Mouse (Mus musculus): ENCODE data around the gene Surf4. TPM values are rescaled to one million over a fixed set of nuclear protein-coding genes. Genes with fewer than 3 reads are reported as not detected.

Surf4 gene
- 105 and 127 TPM in 2 replicates for total RNA-seq (2023)

GRCm38 (mm10) chr2:26933304-26934055, at the start of gene Surf4, which contains the start of gene Stkld1:
Gene Surf4 (minus strand): TSS chr2:26933928.
Gene Stkld1 (plus strand): TSS chr2:26934047.

GRCm38 (mm10) chr2:26973116-26973515, 39.4 kb upstream of the Surf4 start, which contains the start of gene Adamts13:
Gene Adamts13 (plus strand): TSS chr2:26973416.

GRCm38 (mm10) chr2:26963923-26964723, 30.4 kb upstream of the Surf4 start, which contains the start of gene Rexo4:
Gene Rexo4 (minus strand): TSS chr2:26964386.

GRCm38 (mm10) chr2:26915927-26916728, 17.6 kb downstream of the Surf4 start, which contains the start of the genes Surf2 and Surf1:
Gene Surf2 (plus strand): TSS chr2:26916367.
Gene Surf1 (minus strand): TSS chr2:26916530.

GRCm38 (mm10) chr2:26910124-26910993, 23.4 kb downstream of the Surf4 start, which contains the start of the genes Med22 and Rpl7a:
Gene Med22 (minus strand): TSS chr2:26910677.
Gene Rpl7a (plus strand): TSS chr2:26910764.

GRCm38 (mm10) chr2:26902467-26903220, 31.1 kb downstream of the Surf4 start, which contains the start of gene Surf6:
Gene Surf6 (minus strand): TSS chr2:26902879.

Other genes with a start within 250 kb of the Surf4 start
- gene Abo, start 68.9 kb downstream of the Surf4 start, total RNA-seq (2023): not detected in 2 replicates
- gene Surf6, start 31.0 kb downstream of the Surf4 start, total RNA-seq (2023): 14.8 and 15.0 TPM in 2 replicates
- 28.6 and 44.3 TPM in 2 replicates for gene Med22, start 23.3 kb downstream of the Surf4 start, total RNA-seq (2023)
- gene Rpl7a, start 23.2 kb downstream of the Surf4 start, total RNA-seq (2023): 278 and 308 TPM in 2 replicates
- 8.1 and 14.7 TPM in 2 replicates for gene Surf2, start 17.6 kb downstream of the Surf4 start, total RNA-seq (2023)
- 47.7 and 59.3 TPM in 2 replicates for gene Surf1, start 17.4 kb downstream of the Surf4 start, total RNA-seq (2023)
- 0.51 TPM in 1 of 2 replicates, not detected in the other for gene Stkld1, start 119 bp upstream of the Surf4 start, total RNA-seq (2023)
- 34.3 TPM in 2 replicates for gene Rexo4, start 30.5 kb upstream of the Surf4 start, total RNA-seq (2023)
- gene Adamts13, start 39.5 kb upstream of the Surf4 start, total RNA-seq (2023): not detected in 2 replicates
- gene Cacfd1, start 76.0 kb upstream of the Surf4 start, total RNA-seq (2023): 10.4 and 12.2 TPM in 2 replicates
- gene Slc2a6, start 94.1 kb upstream of the Surf4 start, total RNA-seq (2023): 131 and 148 TPM in 2 replicates
- gene Mymk, start 138.3 kb upstream of the Surf4 start, total RNA-seq (2023): not detected in 2 replicates
- gene Adamtsl2, start 145.5 kb upstream of the Surf4 start, total RNA-seq (2023): not detected in 2 replicates
- not detected in 2 replicates for gene Fam163b, start 208.6 kb upstream of the Surf4 start, total RNA-seq (2023)
- gene Dbh, start 231.3 kb upstream of the Surf4 start, total RNA-seq (2023): not detected in 2 replicates

Data from neutrophil, adult 65 days (primary cell).